Mouse (Mus musculus) bone marrow, adult 2 months (tissue): Measurements from ENCODE around the gene Slc35b1. TPM values are rescaled to one million over a fixed set of nuclear protein-coding genes. Genes with fewer than 3 reads are reported as not detected.
"Not testable (repeated sequence)": the region's sequence is repeated elsewhere in the genome, so short reads cannot be mapped to it uniquely, and the experiment has no call there.

Experiments
- H3K27ac ChIP-seq: fragments of 200-500 bp; 2 replicates; pipeline ENCODE4 v1.5.1; 2012; ENCODE audit warnings: low read depth, mild to moderate bottlenecking, control low read depth, inconsistent platforms, low read length; ENCODE audit not compliant: control insufficient read depth, poor library complexity, insufficient read depth
- H3K4me1 ChIP-seq: fragments of 200-500 bp; 2 replicates; pipeline ENCODE4 v1.6.1; 2011; ENCODE audit warnings: low read length; ENCODE audit not compliant: control insufficient read depth, insufficient read depth
- H3K4me3 ChIP-seq: fragments of 200-500 bp; replicated peaks from 2 replicates; pipeline ENCODE3; 2011; ENCODE audit warnings: mild to moderate bottlenecking, low read depth, low read length, control low read depth; ENCODE audit not compliant: control insufficient read depth
- CTCF ChIP-seq: fragments of 200-500 bp; IDR thresholded peaks from 2 replicates; pipeline ENCODE4 v1.5.1; 2011; ENCODE audit warnings: low read length, control low read depth; ENCODE audit not compliant: control insufficient read depth, insufficient read depth
- POLR2A ChIP-seq: fragments of 200-500 bp; IDR thresholded peaks from 2 replicates; pipeline ENCODE4 v1.6.1; 2011; ENCODE audit warnings: low read depth, mild to moderate bottlenecking, control low read depth, low read length, borderline replicate concordance; ENCODE audit not compliant: control insufficient read depth
- WGBS: fragments of 180-500 bp; shearing (Covaris S2); methylation state at CpG from one replicate; pipeline ENCODE4 v1.1.7; 2018; 5-methylcytosine and 5-hydroxymethylcytosine counted together
- polyA plus RNA-seq: library from polyadenylated mRNA; stranded (reverse); fragments of >200 nt; gene quantifications from 2 replicates; pipeline ENCODE4 v1.2.4, GENCODE M21; 2011; ENCODE audit warnings: low replicate concordance; ENCODE audit not compliant: missing spikeins, insufficient read depth, insufficient read length

Slc35b1 gene
- polyA plus RNA-seq, 1 experiment: 49.3 TPM

GRCm38 (mm10) chr11:95402658-95403101 lies 18.2 kb downstream of the Slc35b1 start:
- Histone ChIP-seq H3K27ac (no peak overlapping the region), H3K4me3 (no peak overlapping the region), H3K4me1 (no peaks in the 10 kb centered on the region; the same call in 1 of the 2 replicates)
- no peak for TF ChIP-seq CTCF
- no peak for TF ChIP-seq POLR2A
- 61% methylated on average over 8 of the region's 8 CpGs for WGBS

DNA sequence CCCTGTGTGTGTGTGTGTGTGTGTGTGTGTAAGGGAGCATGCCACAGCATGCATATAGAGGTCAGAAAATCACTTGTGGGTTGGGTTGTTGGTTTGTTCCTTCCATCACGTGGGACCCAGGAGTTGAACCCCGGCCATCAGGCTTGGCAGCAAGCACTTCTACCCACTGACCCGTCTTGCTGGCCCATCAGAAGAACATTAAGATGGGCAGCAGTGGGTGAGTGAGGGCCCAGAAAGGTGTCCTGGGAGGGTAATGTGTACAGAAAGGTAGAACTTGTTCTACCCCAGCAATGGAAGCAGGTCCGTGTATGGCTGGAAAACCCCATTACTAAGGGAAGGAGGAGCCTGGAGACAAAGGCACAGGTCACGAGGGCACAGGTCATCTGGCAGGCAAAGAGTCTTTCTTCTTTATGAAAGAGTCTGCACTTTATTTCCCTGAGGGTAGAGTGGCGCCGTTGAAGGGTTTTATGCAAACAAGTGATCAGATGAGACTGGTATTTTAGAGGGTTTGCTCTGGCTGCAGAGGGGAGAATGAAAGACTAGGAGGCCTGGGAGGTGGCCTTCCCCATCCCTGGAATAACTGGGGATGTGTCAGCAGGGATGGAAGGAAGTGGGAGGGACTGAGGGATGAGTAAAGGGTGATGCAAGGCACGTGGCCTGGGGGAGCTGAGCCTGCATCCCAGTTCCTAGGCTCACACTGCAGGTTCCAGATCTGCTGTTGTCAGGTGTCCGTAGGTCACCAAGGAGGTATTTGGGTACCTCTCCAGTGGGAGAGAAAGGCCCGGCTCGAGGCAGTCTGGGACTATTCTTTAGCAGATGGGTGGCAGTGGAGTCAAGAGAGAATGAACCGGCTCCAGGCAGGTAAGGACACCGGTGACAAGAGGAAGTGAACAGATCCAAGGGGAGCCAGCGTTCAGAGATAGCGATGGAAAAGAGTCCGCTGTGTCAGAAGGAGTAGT lies 19.2 kb downstream of the Slc35b1 start:
- no peak overlapping the region for H3K4me3 ChIP-seq
- H3K27ac ChIP-seq: no peak overlapping the region
- TF ChIP-seq POLR2A (no peak), CTCF (no peak)
- WGBS: 75% methylated on average over 16 of the region's 16 CpGs
- H3K4me1 ChIP-seq: no peaks in the 10 kb centered on the region

GRCm38 (mm10) chr11:95405771-95406170 lies 21.3 kb downstream of the Slc35b1 start:
- no peak for TF ChIP-seq CTCF
- no peak for TF ChIP-seq POLR2A
- H3K4me1 ChIP-seq: no peaks in the 10 kb centered on the region
- H3K4me3 ChIP-seq: no peak overlapping the region
- no peak overlapping the region for H3K27ac ChIP-seq
- WGBS: 70% methylated on average over 4 of the region's 4 CpGs

GRCm38 (mm10) chr11:95406398-95406797 lies 21.9 kb downstream of the Slc35b1 start:
- H3K27ac ChIP-seq, H3K4me1 ChIP-seq, H3K4me3 ChIP-seq: not testable (repeated sequence)
- WGBS: 68% methylated on average over 5 of the region's 5 CpGs

GRCm38 (mm10) chr11:95409450-95410112 lies 25.1 kb downstream of the Slc35b1 start:
- no peak overlapping the region for H3K27ac ChIP-seq
- WGBS: 77% methylated on average over 10 of the region's 10 CpGs
- peaks cover 2% of the 10 kb centered on the region; the same call in 1 of the 2 replicates for H3K4me1 ChIP-seq
- no peak overlapping the region for H3K4me3 ChIP-seq
- no peak for TF ChIP-seq POLR2A
- no peak for TF ChIP-seq CTCF

- Histone ChIP-seq H3K4me3 (no peak overlapping the region), H3K27ac (peak overlapping the region; percentile 29; the same call in 1 of the 2 replicates), H3K4me1 (peaks cover 4% of the 10 kb centered on the region; the same call in 1 of the 2 replicates)
- no peak for TF ChIP-seq CTCF
- no peak for TF ChIP-seq POLR2A
- 39% methylated on average over 6 of the region's 6 CpGs for WGBS
These were observed 27.0 kb downstream of the Slc35b1 start for GRCm38 (mm10) chr11:95411453-95412013.

- Histone ChIP-seq H3K4me1 (peaks cover 5% of the 10 kb centered on the region; the same call in 1 of the 2 replicates), H3K4me3 (no peak overlapping the region), H3K27ac (0 out of 2 replicates have a peak overlapping the region, but pooled peaks have one; percentile 30)
- WGBS: 81% methylated on average over 3 of the region's 3 CpGs
- no peak for TF ChIP-seq CTCF
- TF ChIP-seq POLR2A: no peak
These were observed 28.1 kb downstream of the Slc35b1 start for GRCm38 (mm10) chr11:95412615-95413014.

- TF ChIP-seq CTCF (no peak), POLR2A (0 out of 2 replicates have a peak, but pooled peaks have one; percentile 31)
- peaks cover 5% of the 10 kb centered on the region; the same call in 1 of the 2 replicates for H3K4me1 ChIP-seq
- WGBS: 1% methylated on average over 51 of the region's 58 CpGs
These were observed 29.4 kb downstream of the Slc35b1 start, which contains the start of gene Spop for GRCm38 (mm10) chr11:95413641-95414535. TSS of gene Spop (plus strand) at chr11:95414080.

More at GRCm38 (mm10) chr11:95413641-95414535, 29.4 kb downstream of the Slc35b1 start, which contains the start of gene Spop:
- Histone ChIP-seq H3K27ac (peak within 1 kb of the TSS; percentile 97), H3K4me3 (peak within 1 kb of the TSS; percentile 98)
